Mouse (Mus musculus) C2C12 (cell line): ENCODE results near the gene Tprg. TPM values are rescaled to one million over a fixed set of nuclear protein-coding genes. Genes with fewer than 3 reads are reported as not detected.

Experiments used
- H3K27me3 ChIP-seq: one replicate; pipeline ENCODE4 v1.6.1; 2011; ENCODE audit not compliant: control insufficient read depth, insufficient read depth, insufficient read length
- H3K36me3 ChIP-seq: one replicate; pipeline ENCODE4 v1.6.1; 2011; ENCODE audit not compliant: control insufficient read depth, insufficient read depth
- H3K4me3 ChIP-seq: one replicate; pipeline ENCODE4 v1.5.1; 2011; ENCODE audit warnings: mild to moderate bottlenecking, control low read depth; ENCODE audit not compliant: poor library complexity, insufficient read depth, severe bottlenecking
- H3K79me2 ChIP-seq: one replicate; pipeline ENCODE4 v1.6.1; 2011; ENCODE audit not compliant: control insufficient read depth, insufficient read depth
- H3K79me3 ChIP-seq: one replicate; pipeline ENCODE4 v1.6.1; 2011; ENCODE audit warnings: low read depth, control low read depth
- H3ac ChIP-seq: one replicate; pipeline ENCODE3; 2011; ENCODE audit warnings: low read depth; ENCODE audit not compliant: control insufficient read depth, insufficient read length
- CEBPB ChIP-seq: IDR thresholded peaks from one replicate; pipeline ENCODE4 v1.6.1; 2011; ENCODE audit warnings: low read depth, mild to moderate bottlenecking, control low read depth, moderate library complexity
- CTCF ChIP-seq: IDR thresholded peaks from one replicate; pipeline ENCODE4 v1.5.1; 2011; ENCODE audit not compliant: control insufficient read depth, insufficient read depth, insufficient read length
- FOSL1 ChIP-seq: IDR thresholded peaks from one replicate; pipeline ENCODE4 v1.8.0; 2011; ENCODE audit warnings: mild to moderate bottlenecking, low read length; ENCODE audit not compliant: poor library complexity, insufficient read depth, severe bottlenecking
- MAX ChIP-seq: IDR thresholded peaks from one replicate; pipeline ENCODE4 v1.6.1; 2011; ENCODE audit warnings: mild to moderate bottlenecking, control low read depth
- MYOD1 ChIP-seq: IDR thresholded peaks from one replicate; pipeline ENCODE4 v1.6.1; 2011; ENCODE audit warnings: low read depth; ENCODE audit not compliant: control insufficient read depth, insufficient read length
- MYOG ChIP-seq: IDR thresholded peaks from one replicate; pipeline ENCODE4 v1.6.1; 2011; ENCODE audit not compliant: control insufficient read depth, insufficient read length; ENCODE audit errors: extremely low read depth
- USF1 ChIP-seq: IDR thresholded peaks from one replicate; pipeline ENCODE4 v1.6.1; 2011; ENCODE audit warnings: low read depth, mild to moderate bottlenecking, control low read depth, moderate library complexity
- polyA plus RNA-seq: library from polyadenylated mRNA; unstranded; fragments of >200 nt; fragmentation: generic; extraction: Trizol; gene quantifications from one replicate; pipeline ENCODE4 v1.2.1, GENCODE M21; 2012; ENCODE audit warnings: missing spikeins

The Tprg gene
- polyA plus RNA-seq, 1 experiment: 0.04 TPM

DNA sequence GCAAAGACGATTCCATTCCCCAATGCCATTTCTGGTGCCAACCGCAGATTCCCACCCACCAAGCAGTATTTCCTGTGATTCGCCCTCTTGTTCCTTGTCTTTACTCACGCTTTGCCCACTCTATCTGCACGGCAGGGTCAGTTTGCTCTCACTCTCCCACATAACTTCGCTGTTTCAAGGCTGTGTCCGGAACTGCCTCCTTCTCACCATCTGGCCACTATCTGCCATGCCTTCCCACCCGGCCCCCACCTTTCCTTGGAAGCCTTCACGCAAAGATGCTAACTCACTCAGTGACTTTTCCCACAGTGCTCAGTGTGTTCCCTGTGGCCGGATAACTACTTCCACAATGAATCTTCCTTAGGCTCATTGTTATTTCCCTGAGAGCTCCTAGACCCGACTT is 21.4 kb upstream of the Tprg start:
- Histone ChIP-seq H3ac (no peak overlapping the region), H3K79me3 (no peaks in the 10 kb centered on the region), H3K27me3 (no peaks in the 10 kb centered on the region), H3K36me3 (no peaks in the 10 kb centered on the region), H3K79me2 (no peaks in the 10 kb centered on the region), H3K4me3 (no peak overlapping the region)
- TF ChIP-seq CEBPB: no peak
- no peak for TF ChIP-seq MAX
- TF ChIP-seq MYOG: no peak
- no peak for TF ChIP-seq FOSL1
- no peak for TF ChIP-seq MYOD1
- no peak for TF ChIP-seq CTCF
- no peak for TF ChIP-seq USF1

DNA sequence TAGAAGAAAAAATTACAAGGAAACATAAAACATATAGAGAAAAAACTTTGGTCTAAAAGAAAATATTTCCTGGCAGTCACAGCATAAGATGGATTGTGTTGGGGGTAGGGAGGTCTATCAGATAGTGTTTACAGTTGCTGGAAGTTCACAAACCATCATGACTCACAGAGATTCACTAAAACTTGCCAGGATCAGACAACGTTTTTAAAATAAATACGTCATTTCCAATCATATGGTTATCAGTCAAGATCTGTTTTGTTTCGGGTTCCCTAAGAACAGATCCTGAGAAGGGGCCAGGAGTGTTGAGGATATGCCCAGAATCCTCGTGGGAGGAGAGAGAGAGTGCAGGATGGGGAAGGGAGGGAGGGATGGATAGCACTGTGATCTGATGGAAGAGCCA is 18.3 kb upstream of the Tprg start:
- TF ChIP-seq MYOD1: no peak
- no peak for TF ChIP-seq MYOG
- no peak for TF ChIP-seq MAX
- TF ChIP-seq CTCF: no peak
- no peak for TF ChIP-seq CEBPB
- TF ChIP-seq USF1: no peak
- TF ChIP-seq FOSL1: no peak
- Histone ChIP-seq H3K36me3 (no peaks in the 10 kb centered on the region), H3K27me3 (no peaks in the 10 kb centered on the region), H3ac (no peak overlapping the region), H3K79me3 (no peaks in the 10 kb centered on the region), H3K4me3 (no peak overlapping the region), H3K79me2 (no peaks in the 10 kb centered on the region)

GRCm38 (mm10) chr16:25282563-25282962 is 4.1 kb upstream of the Tprg start:
- TF ChIP-seq MYOD1: no peak
- Histone ChIP-seq H3K79me3 (no peaks in the 10 kb centered on the region), H3ac (no peak overlapping the region), H3K4me3 (no peak overlapping the region), H3K79me2 (no peaks in the 10 kb centered on the region), H3K27me3 (no peaks in the 10 kb centered on the region), H3K36me3 (no peaks in the 10 kb centered on the region)

DNA sequence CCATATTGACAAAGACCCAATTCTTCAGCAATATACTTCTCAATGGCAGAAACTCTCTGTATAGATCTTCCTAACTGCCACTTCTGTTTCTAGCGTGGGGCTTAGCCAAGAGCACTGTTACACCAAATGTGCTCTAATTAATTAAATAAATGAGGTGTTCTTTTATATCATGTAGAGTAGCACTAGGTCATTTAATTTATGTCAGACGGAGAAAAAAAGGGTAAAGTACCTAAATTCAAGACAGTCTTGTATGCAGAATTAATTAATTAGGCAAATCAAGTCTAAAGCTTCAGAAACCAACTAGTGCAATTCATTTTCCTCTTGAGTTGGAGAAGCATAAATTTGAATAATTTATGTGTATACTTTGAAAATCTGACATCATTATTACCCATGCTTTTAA is 7.1 kb downstream of the Tprg start:
- TF ChIP-seq MYOD1: no peak
- H3K27me3 ChIP-seq: no peaks in the 10 kb centered on the region
- H3K4me3 ChIP-seq: no peak overlapping the region
- no peaks in the 10 kb centered on the region for H3K36me3 ChIP-seq
- no peak overlapping the region for H3ac ChIP-seq
- no peaks in the 10 kb centered on the region for H3K79me2 ChIP-seq
- H3K79me3 ChIP-seq: no peaks in the 10 kb centered on the region

- Histone ChIP-seq H3K79me3 (no peaks in the 10 kb centered on the region), H3K4me3 (no peak overlapping the region), H3ac (no peak overlapping the region), H3K36me3 (no peaks in the 10 kb centered on the region), H3K79me2 (no peaks in the 10 kb centered on the region), H3K27me3 (no peaks in the 10 kb centered on the region)
- TF ChIP-seq MYOG (no peak), MYOD1 (no peak), CEBPB (no peak), MAX (no peak), CTCF (no peak), USF1 (no peak), FOSL1 (no peak)
Measured at GRCm38 (mm10) chr16:25295546-25295945, 8.9 kb downstream of the Tprg start.

DNA sequence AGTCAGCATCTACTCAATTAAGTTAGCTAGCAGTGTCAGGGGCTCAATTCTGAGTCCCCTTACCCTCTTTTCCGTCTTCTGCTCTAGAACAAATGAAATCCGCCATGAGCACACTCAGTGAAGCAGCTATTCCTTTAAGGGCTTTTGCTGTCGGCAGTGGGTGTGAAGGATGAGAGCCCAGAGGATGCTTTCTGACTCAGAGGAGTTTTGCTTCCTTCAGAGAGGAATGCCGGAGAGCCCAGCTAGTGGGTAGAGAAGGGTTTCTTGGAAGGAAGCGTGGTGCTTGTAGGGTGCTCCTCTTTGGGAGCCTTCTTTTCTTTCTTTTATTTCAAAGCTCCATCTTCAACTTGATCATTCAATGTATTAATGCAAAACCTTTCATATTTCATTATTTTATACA is 10.1 kb downstream of the Tprg start:
- no peaks in the 10 kb centered on the region for H3K79me3 ChIP-seq
- H3K4me3 ChIP-seq: no peak overlapping the region
- H3K36me3 ChIP-seq: no peaks in the 10 kb centered on the region
- no peaks in the 10 kb centered on the region for H3K79me2 ChIP-seq
- no peaks in the 10 kb centered on the region for H3K27me3 ChIP-seq
- H3ac ChIP-seq: no peak overlapping the region
- no peak for TF ChIP-seq USF1
- no peak for TF ChIP-seq MAX

- Histone ChIP-seq H3K36me3 (no peaks in the 10 kb centered on the region), H3K79me3 (no peaks in the 10 kb centered on the region), H3K79me2 (no peaks in the 10 kb centered on the region), H3ac (no peak overlapping the region), H3K27me3 (no peaks in the 10 kb centered on the region), H3K4me3 (no peak overlapping the region)
- TF ChIP-seq MYOD1: no peak
- no peak for TF ChIP-seq FOSL1
- no peak for TF ChIP-seq CTCF
- TF ChIP-seq CEBPB: no peak
- no peak for TF ChIP-seq MYOG
- no peak for TF ChIP-seq MAX
- TF ChIP-seq USF1: no peak
Measured at GRCm38 (mm10) chr16:25298204-25298603, 11.6 kb downstream of the Tprg start.
